Mouse (Mus musculus): Measurements from ENCODE around the gene Megf9.

GRCm38 (mm10) chr4:70488415-70488814 lies 46.4 kb downstream of the Megf9 start:
- TF ChIP-seq CTCF (IDR thresholded peaks at IDR 0.05; ENCODE audit: insufficient read depth, low read depth, low read length) (no peak), POLR2A (IDR thresholded peaks at IDR 0.05; ENCODE audit: insufficient read depth, low read depth, low read length) (no peak)

Data from olfactory bulb, adult 2 months (tissue).